Mouse (Mus musculus): ENCODE measurements around the gene Gm20388. TPM values are rescaled to one million over a fixed set of nuclear protein-coding genes. Genes with fewer than 3 reads are reported as not detected.

Gene Gm20388
- polyA plus RNA-seq, 1 experiment, result 59.3 TPM

DNA sequence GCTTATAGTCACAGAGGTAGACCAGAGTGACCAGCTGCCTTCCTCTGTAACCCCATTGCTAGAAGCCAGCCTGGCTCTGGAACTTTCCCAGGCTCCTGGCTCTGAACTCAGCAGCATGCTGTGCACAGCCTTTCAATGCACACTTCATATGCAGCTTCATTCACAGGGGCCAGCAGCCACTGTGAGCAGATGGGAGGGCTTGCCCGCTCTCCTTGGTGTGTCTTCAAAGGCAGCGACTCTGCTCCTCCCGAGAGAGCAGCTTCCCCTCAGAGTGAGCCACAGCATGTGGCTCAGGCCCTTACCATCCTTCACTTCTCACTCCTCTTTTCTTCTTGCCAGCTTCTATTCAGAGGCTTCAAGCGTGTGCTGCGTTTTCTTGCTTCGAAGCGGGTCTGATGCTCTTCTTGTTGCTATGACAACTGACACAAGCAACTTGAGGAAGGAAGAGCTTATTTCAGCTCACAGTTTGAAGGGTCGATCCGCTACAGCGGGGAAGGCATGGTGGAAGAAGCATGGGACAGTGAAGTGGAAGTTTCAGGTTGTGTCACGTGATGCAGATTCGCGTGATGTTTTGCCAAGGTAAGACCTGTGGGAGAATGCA lies 4293.5 kb downstream of the Gm20388 start:
- no peak for TF ChIP-seq CTCF (IDR thresholded peaks at IDR 0.05; ENCODE audit: borderline replicate concordance, extremely low read depth, insufficient read depth, insufficient read length)
- no peak for TF ChIP-seq POLR2A (IDR thresholded peaks at IDR 0.05; ENCODE audit: borderline replicate concordance, extremely low read depth, insufficient read depth, insufficient read length, poor library complexity, severe bottlenecking)
- DNase-seq (ENCODE audit: low read depth), result peak; percentile 77

DNA sequence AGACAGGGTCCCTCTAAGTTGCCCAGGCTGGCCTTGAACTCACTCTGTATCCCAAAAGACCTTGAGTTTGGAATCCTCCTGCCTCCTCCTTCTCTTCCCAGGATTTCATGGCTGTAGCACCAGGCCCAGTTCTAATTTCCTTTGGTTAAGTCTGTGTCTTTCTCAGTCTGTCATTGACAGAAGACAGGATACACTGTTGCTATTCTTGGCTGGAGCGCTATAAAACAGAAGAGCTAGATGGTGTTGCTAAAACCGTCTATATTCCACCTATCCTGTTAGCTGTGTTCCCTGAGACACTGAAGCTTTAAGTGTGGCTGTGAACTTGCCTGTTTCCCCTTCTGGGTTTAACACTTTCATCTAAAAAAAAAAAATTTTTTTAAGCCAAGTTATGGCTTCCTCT lies 4301.5 kb downstream of the Gm20388 start:
- no peak for DNase-seq (ENCODE audit: low read depth)
- no peak for TF ChIP-seq POLR2A (IDR thresholded peaks at IDR 0.05; ENCODE audit: borderline replicate concordance, extremely low read depth, insufficient read depth, insufficient read length, poor library complexity, severe bottlenecking)
- no peak for TF ChIP-seq CTCF (IDR thresholded peaks at IDR 0.05; ENCODE audit: borderline replicate concordance, extremely low read depth, insufficient read depth, insufficient read length)

DNA sequence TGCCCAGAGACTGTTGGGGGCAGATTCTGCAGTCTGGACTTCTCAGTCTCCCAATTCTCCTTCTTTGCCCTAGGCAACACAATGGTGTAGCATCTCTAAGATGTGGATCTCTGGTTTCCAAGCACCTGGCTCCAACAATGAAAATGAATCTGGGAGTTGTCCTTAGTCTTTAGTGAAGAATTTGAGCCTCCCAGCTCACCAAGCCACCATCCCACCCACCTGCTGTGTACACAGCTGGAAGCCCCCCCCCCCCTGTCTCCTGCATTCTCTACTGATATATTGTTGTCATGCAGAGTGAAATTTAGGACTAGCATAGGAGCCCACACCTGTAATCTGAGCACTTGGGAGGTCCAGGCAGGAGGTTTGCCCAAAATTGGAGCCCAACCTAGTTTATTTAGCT lies 4306.3 kb downstream of the Gm20388 start:
- TF ChIP-seq CTCF (IDR thresholded peaks at IDR 0.05; ENCODE audit: borderline replicate concordance, extremely low read depth, insufficient read depth, insufficient read length), result no peak
- no peak for DNase-seq (ENCODE audit: low read depth)

DNA sequence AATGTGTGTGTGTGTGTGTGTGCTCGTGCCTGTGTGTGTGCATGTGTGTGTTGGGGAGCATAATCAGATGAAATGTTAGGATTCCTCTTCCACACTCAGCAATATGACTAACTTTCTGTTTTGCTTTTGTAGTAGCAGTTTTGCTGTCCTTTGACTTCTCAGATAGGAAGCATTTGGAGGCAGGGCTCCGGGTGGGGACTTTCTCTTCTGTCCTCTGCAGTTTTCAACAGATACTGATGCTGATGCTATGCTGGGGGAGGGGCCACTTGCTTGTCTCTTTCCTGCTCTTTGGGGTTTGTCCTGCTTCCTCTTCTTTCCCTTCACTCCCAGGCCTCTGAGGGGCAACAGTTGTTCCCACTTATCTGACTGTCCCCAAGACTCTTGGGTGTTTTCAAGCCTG lies 4319.2 kb downstream of the Gm20388 start:
- TF ChIP-seq POLR2A (IDR thresholded peaks at IDR 0.05; ENCODE audit: borderline replicate concordance, extremely low read depth, insufficient read depth, insufficient read length, poor library complexity, severe bottlenecking), result no peak
- TF ChIP-seq CTCF (IDR thresholded peaks at IDR 0.05; ENCODE audit: borderline replicate concordance, extremely low read depth, insufficient read depth, insufficient read length), result no peak
- DNase-seq (ENCODE audit: low read depth), result no peak

DNA sequence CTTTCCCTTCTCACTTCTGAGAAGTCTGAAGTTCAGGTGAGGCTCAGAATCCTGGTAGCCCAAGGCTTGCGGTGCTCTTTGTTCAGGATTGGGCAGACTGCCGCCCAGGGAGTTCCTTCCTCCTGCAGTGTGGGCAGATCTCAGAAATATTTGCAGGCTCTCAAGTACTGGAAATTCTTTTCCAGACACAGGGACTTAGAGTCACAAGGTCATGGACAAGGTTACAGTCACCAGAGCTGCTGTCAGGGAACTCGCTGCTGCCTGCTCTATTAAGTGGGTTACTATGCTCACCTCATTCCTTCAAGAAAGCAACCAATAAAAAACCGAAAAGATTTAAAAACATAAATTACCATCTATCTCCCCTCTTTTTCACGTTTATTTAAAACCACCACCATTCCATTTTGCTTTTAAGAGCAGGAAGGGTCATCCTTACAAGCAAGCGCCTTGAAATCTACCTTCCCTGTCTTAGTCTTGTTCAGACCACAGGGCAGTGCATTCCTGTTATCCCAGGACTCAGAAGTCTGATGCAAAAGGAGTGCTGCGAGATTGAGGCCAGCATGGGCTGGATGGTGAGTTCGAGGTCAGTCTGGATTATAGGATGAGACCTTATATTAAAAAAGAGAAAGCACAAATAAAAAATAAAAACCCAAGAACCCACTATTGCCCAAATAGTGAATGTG lies 4320.0 kb downstream of the Gm20388 start:
- TF ChIP-seq POLR2A (IDR thresholded peaks at IDR 0.05; ENCODE audit: borderline replicate concordance, extremely low read depth, insufficient read depth, insufficient read length, poor library complexity, severe bottlenecking) (no peak), CTCF (IDR thresholded peaks at IDR 0.05; ENCODE audit: borderline replicate concordance, extremely low read depth, insufficient read depth, insufficient read length) (no peak)
- DNase-seq (ENCODE audit: low read depth), result no peak

DNA sequence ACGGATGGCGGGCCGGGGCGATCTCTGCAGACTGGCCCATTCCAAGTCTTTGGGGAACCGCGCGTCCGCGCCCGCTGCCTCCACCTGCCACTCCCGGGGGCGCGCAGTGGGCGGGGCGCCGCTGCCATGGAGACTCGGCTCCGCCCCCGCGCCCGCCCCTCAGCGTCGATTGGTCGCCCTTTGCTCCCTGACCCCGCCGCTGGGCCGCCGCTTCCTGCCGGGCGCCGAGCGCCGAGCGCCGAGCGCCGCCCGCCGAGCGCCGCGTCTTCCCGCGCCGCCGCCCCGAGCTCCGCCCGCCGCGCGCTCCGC lies 4320.5 kb downstream of the Gm20388 start, which contains the start of gene Galnt2:
TSS of gene Galnt2 (plus strand) at position 216 of the 309 bp plus-strand sequence.
- no peak for TF ChIP-seq POLR2A (IDR thresholded peaks at IDR 0.05; ENCODE audit: borderline replicate concordance, extremely low read depth, insufficient read depth, insufficient read length, poor library complexity, severe bottlenecking)
- no peak for TF ChIP-seq CTCF (IDR thresholded peaks at IDR 0.05; ENCODE audit: borderline replicate concordance, extremely low read depth, insufficient read depth, insufficient read length)
- DNase-seq (ENCODE audit: low read depth), result peak; percentile 95

DNA sequence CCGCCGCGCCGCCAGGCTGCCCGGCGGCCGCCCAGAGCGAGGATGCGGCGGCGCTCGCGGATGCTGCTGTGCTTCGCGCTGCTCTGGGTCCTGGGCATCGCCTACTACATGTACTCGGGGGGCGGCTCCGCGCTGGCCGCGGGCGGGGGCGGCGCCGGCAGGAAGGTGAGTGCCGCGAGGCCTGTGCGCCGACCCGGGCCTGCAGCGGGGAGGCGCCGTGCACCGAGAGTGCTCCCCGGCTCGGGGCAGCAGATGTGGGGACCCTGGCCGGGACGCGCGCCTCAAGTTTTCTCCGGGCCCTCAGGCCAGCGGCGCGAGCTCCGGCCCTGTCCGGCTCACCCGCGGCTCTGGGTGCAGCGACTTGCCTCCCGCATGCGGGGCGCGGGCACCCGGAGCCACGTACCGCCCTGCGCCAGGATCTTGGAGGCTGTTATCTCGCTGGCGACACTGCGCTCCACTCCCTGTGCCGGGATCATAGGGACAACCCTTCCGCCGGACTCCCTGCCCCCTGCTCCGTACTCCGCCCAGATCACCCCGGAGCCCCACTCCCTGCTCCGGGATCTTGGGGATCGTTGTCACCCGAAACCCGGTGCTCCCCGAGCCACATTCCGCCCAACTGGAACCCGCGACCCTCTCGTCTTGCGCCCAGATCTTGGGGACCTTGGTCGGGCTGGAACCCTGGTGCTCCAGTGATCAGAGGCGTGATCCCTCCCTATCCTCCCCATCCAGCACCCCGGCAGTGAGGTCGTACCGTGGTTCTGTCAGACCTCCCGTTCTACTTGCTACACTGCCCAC lies 4321.0 kb downstream of the Gm20388 start:
- DNase-seq (ENCODE audit: low read depth), result peak; percentile 20
- TF ChIP-seq POLR2A (IDR thresholded peaks at IDR 0.05; ENCODE audit: borderline replicate concordance, extremely low read depth, insufficient read depth, insufficient read length, poor library complexity, severe bottlenecking), result peak; percentile 47; the same call in 1 of the 2 replicates
- no peak for TF ChIP-seq CTCF (IDR thresholded peaks at IDR 0.05; ENCODE audit: borderline replicate concordance, extremely low read depth, insufficient read depth, insufficient read length)

DNA sequence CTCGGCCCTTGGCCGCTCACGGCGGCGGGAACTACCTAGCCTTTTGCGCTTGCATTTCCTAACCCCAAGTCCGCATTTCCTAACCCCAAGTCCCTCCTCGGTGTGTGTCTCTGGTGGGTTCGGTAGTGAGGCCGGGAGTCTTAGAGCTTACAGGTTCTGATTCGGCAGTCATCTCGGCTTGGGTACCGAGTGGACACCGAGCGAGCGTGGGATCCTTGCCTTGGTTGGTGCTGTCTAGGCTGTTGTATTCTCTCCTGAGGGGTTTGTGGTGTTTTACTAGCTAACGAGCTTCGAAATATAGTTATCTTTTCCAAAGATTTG lies 4321.6 kb downstream of the Gm20388 start:
- DNase-seq (ENCODE audit: low read depth), result no peak
- TF ChIP-seq CTCF (IDR thresholded peaks at IDR 0.05; ENCODE audit: borderline replicate concordance, extremely low read depth, insufficient read depth, insufficient read length) (no peak), POLR2A (IDR thresholded peaks at IDR 0.05; ENCODE audit: borderline replicate concordance, extremely low read depth, insufficient read depth, insufficient read length, poor library complexity, severe bottlenecking) (no peak)

DNA sequence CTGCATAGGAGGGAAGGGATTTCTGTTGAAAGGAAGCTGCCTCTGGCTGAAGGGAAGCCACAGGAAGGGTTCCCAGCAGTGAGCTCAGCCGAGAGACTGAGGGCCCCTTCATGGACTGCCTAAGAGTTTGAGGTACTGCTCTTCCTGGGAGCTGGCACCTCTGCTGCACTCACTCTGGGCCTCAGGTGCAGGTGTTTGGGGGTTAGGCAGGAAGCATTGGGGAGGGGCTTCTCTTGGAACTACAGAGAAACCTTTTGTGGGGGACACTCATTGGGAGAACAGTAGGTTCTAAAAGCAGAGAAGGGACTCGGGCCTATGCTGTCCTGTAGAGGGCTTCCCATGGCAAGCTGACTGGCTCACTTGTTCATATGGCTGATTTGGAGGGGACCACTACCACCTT lies 4323.9 kb downstream of the Gm20388 start:
- TF ChIP-seq CTCF (IDR thresholded peaks at IDR 0.05; ENCODE audit: borderline replicate concordance, extremely low read depth, insufficient read depth, insufficient read length) (no peak), POLR2A (IDR thresholded peaks at IDR 0.05; ENCODE audit: borderline replicate concordance, extremely low read depth, insufficient read depth, insufficient read length, poor library complexity, severe bottlenecking) (no peak)
- no peak for DNase-seq (ENCODE audit: low read depth)

DNA sequence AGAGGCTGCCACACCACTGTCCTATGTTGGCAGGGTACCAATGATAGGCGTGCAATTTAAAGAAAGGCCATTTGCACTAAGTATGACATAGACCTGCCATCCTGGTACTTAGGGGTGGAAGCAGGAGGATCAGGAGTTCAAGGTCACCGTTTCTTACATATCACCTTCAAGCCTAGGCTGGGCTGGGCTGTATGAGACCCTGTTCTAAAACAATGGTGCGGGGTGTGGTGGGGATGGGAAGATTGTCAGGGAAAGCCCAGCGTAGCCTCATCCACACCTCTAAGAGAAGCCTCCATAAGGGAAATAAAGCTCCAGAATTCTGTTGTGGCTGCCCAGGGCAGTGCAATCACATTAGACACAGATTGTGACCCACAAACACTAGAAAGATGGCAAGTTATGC lies 4324.9 kb downstream of the Gm20388 start:
- no peak for DNase-seq (ENCODE audit: low read depth)
- TF ChIP-seq POLR2A (IDR thresholded peaks at IDR 0.05; ENCODE audit: borderline replicate concordance, extremely low read depth, insufficient read depth, insufficient read length, poor library complexity, severe bottlenecking) (no peak), CTCF (IDR thresholded peaks at IDR 0.05; ENCODE audit: borderline replicate concordance, extremely low read depth, insufficient read depth, insufficient read length) (no peak)

DNA sequence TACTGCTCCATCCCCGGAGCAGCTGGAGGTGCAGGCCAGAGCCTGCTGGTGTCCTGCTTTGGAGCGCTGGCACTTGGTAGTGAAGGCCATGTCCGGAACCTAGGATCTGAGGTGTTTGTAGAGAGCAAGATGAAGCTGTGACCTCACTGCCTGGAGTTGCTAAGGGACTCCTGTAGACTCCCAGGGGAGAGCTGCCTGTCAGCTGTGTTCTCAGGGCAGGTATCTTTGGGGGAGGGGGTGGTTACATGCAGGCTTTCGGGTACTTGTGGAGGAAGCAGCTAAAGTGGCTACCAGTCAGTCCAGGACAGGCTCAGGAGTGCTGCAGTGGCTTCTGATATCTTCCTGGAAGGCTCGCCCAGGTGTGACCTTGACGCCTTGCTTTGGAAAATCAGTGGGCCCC lies 4328.7 kb downstream of the Gm20388 start:
- DNase-seq (ENCODE audit: low read depth), result no peak
- TF ChIP-seq POLR2A (IDR thresholded peaks at IDR 0.05; ENCODE audit: borderline replicate concordance, extremely low read depth, insufficient read depth, insufficient read length, poor library complexity, severe bottlenecking), result no peak
- TF ChIP-seq CTCF (IDR thresholded peaks at IDR 0.05; ENCODE audit: borderline replicate concordance, extremely low read depth, insufficient read depth, insufficient read length), result no peak

DNA sequence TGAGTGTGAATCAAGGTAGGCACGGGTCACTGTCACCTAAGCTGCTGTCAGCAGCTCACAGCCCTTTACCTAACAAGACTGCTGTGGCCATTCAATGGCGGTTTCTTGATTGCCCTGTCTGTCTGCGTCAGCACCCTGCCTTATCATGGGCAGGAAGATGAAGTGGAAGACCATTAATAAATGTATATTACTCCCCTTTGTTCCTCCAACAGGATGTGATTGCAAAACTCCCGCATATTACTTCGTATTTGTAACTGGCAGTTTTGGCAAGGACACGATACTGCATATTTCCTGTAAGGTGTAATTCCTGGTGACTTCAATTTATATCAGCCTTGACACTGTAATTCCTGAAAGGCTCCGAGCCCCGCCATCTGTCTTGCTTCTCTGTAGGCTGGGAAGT lies 4330.3 kb downstream of the Gm20388 start:
- TF ChIP-seq POLR2A (IDR thresholded peaks at IDR 0.05; ENCODE audit: borderline replicate concordance, extremely low read depth, insufficient read depth, insufficient read length, poor library complexity, severe bottlenecking), result no peak
- no peak for TF ChIP-seq CTCF (IDR thresholded peaks at IDR 0.05; ENCODE audit: borderline replicate concordance, extremely low read depth, insufficient read depth, insufficient read length)

More for the DNA sequence above, 4330.3 kb downstream of the Gm20388 start:
- no peak for DNase-seq (ENCODE audit: low read depth)

Data from brain, embryonic 14.5 days (tissue).